Mouse (Mus musculus): ENCODE measurements at regions not wholly inside any gene's neighbourhood (a gene's known extent, or its start where the extent isn't known, plus 50 kb on each side); places are given as distances from the start of the nearest gene placed in this dataset.

DNA sequence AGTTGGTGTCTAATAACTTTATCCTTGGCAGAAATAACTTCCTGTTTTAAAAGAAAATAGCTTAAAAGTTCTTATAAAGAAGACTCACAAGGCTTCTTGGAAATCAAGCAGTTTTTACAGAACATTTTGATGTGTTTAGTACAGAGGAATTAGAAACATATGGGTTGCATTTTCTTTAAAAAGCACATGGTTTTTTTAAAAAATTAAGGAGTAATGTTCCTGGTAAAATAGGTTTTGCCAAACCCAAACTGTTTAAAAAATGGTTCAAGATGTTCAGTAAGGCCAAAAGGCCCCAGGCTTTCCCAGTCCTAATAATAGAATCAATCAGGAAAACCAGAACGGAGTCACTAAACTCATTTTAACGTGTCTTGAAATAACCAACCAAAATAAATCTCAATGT lies 113.5 kb upstream of the Slc35b3 start:
- no peak overlapping the region for H3K4me3 ChIP-seq (ENCODE audit: insufficient read depth, low read length)
- TF ChIP-seq CTCF (IDR thresholded peaks at IDR 0.05; ENCODE audit: extremely low read depth, insufficient read depth, low read length), result no peak
- no peak for TF ChIP-seq POLR2A (IDR thresholded peaks at IDR 0.05; ENCODE audit: extremely low read depth, insufficient read depth, low read length)
- H3K27ac ChIP-seq (ENCODE audit: insufficient read depth, low read length), result no peak overlapping the region
- H3K4me1 ChIP-seq (ENCODE audit: control insufficient read depth, insufficient read depth, low read length), result no peaks in the 10 kb centered on the region

DNA sequence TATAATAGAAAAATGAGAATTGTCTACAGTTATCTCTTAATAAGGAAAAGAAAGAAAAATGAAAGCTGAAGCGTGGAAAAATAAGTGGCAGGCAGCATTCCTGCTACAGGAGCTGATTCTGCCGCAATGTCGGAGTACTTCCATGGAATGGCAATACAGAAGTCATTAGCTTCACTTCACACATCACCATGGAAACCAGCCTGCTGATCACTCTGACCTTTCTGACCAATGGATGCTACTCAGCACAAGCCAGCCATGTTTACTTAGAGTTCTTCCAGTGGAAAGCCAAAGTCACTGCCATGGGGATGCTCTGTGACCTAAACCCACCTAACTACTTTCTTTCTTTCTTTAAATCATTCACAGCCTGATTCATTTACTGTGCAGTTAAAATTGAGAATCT lies 71.6 kb upstream of the Slc35b3 start:
- no peaks in the 10 kb centered on the region for H3K4me1 ChIP-seq (ENCODE audit: control insufficient read depth, insufficient read depth, low read length)
- TF ChIP-seq POLR2A (IDR thresholded peaks at IDR 0.05; ENCODE audit: extremely low read depth, insufficient read depth, low read length) (no peak), CTCF (IDR thresholded peaks at IDR 0.05; ENCODE audit: extremely low read depth, insufficient read depth, low read length) (no peak)
- no peak overlapping the region for H3K4me3 ChIP-seq (ENCODE audit: insufficient read depth, low read length)
- no peak overlapping the region for H3K27ac ChIP-seq (ENCODE audit: insufficient read depth, low read length)

DNA sequence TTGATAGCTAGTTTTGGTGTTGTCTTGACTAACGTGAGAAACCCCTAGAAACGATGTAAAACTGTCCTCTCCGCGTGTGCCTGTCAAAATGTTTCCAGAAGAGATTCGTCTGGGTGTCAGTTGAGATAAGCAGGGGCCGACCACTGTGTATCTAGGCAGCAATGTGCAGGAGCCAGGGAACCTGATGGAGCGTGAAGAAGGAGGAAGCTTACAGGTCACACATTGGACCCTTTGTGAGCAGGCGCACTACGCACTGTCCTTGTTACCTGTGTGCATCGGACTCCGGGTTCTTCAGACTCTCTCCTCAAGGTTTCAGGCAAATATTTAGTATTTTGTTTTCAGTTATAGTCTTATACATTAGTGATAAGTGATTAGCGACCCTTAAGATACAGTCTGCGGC lies 59.5 kb upstream of the Slc35b3 start:
- no peak for TF ChIP-seq POLR2A (IDR thresholded peaks at IDR 0.05; ENCODE audit: extremely low read depth, insufficient read depth, low read length)
- TF ChIP-seq CTCF (IDR thresholded peaks at IDR 0.05; ENCODE audit: extremely low read depth, insufficient read depth, low read length), result no peak
- Histone ChIP-seq H3K27ac (ENCODE audit: insufficient read depth, low read length) (no peak overlapping the region), H3K4me3 (ENCODE audit: insufficient read depth, low read length) (no peak overlapping the region), H3K4me1 (ENCODE audit: control insufficient read depth, insufficient read depth, low read length) (no peaks in the 10 kb centered on the region)

DNA sequence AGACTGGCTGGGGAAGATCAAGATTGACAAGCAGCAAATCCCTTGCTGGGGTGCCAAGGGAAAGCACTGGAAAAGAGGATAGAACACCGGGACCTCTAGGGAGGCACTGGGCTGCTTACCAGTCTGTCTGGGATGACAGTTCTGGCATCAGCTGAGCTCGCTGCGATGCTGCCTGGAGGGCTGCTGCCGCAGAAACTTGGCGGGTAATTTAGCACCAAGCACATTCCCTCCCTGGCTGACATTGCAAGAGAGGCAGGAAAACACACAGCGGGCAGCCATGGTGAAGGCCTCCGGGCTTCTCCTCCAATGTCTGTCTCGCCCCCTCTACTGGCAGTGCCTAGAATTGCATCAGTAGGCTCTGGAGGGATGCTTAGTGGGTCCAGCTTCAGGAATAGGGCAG lies 51.0 kb upstream of the Slc35b3 start:
- Histone ChIP-seq H3K4me3 (ENCODE audit: insufficient read depth, low read length) (no peak overlapping the region), H3K27ac (ENCODE audit: insufficient read depth, low read length) (no peak overlapping the region), H3K4me1 (ENCODE audit: control insufficient read depth, insufficient read depth, low read length) (no peaks in the 10 kb centered on the region)
- TF ChIP-seq CTCF (IDR thresholded peaks at IDR 0.05; ENCODE audit: extremely low read depth, insufficient read depth, low read length) (peak; percentile 72), POLR2A (IDR thresholded peaks at IDR 0.05; ENCODE audit: extremely low read depth, insufficient read depth, low read length) (no peak)
